Mouse (Mus musculus): ENCODE results near the gene Gm21149. TPM values are rescaled to one million over a fixed set of nuclear protein-coding genes. Genes with fewer than 3 reads are reported as not detected.
"Not testable (repeated sequence)": the region's sequence is repeated elsewhere in the genome, so short reads cannot be mapped to it uniquely, and the experiment has no call there.

The Gm21149 gene
- total RNA-seq (2022): not detected

GRCm38 (mm10) chr5:15476423-15476822 is at the start of gene Gm21149:
Gm21149 (minus strand) TSS chr5:15476523.
- not testable (repeated sequence) for DNase-seq (ENCODE audit: low spot score)

- DNase-seq (ENCODE audit: low spot score): not testable (repeated sequence)
Observed at GRCm38 (mm10) chr5:15522470-15522869, 46.1 kb upstream of the Gm21149 start.

DNA sequence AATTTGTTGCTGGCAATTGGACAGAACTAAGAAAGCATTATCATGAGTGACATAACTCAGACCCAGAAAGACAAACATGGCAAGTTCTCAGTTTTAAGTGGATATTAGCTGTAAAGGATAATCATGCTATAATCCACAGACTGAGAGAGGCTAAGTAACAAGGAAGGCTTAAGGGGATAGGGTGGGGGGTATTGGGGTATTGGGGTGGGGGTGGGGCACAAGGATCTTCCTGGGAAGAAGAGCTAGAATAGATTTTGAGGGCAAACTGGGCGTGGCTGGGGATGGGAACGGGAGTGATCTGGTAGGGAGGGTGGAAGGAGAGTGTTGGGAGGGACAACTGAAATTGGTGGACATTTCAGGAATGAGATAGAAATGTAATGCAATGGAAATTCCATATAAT is 45.7 kb upstream of the Gm21149 start:
- DNase-seq (ENCODE audit: low spot score): not testable (repeated sequence)

GRCm38 (mm10) chr5:15520418-15520817 is 44.1 kb upstream of the Gm21149 start:
- DNase-seq (ENCODE audit: low spot score): not testable (repeated sequence)

- DNase-seq (ENCODE audit: low spot score): not testable (repeated sequence)
Observed at GRCm38 (mm10) chr5:15517150-15517549, 40.8 kb upstream of the Gm21149 start.

DNA sequence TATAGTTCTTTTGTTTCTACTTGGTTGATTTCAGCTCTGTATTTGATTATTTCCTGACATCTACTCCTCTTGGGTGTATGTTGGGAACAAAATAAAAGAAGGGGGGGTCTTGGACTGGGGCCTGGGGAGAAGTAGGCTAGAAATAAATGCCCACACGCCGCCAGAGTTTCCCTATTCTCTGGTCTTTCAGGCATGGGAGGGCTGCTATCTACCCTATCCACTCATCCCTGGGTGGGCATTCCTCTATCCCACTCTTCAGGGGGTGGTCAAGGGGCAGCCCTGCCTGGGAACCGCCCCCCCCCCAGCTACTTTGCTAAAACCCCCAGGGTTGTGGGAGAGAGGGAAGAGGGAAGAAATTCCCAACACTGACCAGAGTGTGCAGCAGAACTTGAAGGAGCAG is 35.9 kb upstream of the Gm21149 start:
- DNase-seq (ENCODE audit: low spot score): not testable (repeated sequence)

DNA sequence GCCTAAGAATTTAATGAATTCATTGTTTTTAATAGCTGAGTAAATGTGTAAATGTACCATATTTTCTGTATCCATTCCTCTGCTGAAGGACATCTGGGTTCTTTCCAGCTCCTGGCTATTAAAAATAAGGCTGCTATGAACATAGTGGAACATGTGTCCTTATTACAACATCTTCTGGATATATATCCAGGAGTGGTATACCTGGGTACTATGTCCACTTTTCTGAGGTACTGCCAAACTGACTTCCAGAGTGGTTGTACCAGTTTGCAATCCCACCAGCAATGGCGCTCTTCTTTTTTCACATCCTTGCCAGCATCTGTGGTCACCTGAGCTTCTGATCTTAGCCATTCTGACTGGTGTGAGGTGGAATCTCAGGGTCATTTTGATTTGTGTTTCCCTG is 33.6 kb upstream of the Gm21149 start:
- not testable (repeated sequence) for DNase-seq (ENCODE audit: low spot score)

DNA sequence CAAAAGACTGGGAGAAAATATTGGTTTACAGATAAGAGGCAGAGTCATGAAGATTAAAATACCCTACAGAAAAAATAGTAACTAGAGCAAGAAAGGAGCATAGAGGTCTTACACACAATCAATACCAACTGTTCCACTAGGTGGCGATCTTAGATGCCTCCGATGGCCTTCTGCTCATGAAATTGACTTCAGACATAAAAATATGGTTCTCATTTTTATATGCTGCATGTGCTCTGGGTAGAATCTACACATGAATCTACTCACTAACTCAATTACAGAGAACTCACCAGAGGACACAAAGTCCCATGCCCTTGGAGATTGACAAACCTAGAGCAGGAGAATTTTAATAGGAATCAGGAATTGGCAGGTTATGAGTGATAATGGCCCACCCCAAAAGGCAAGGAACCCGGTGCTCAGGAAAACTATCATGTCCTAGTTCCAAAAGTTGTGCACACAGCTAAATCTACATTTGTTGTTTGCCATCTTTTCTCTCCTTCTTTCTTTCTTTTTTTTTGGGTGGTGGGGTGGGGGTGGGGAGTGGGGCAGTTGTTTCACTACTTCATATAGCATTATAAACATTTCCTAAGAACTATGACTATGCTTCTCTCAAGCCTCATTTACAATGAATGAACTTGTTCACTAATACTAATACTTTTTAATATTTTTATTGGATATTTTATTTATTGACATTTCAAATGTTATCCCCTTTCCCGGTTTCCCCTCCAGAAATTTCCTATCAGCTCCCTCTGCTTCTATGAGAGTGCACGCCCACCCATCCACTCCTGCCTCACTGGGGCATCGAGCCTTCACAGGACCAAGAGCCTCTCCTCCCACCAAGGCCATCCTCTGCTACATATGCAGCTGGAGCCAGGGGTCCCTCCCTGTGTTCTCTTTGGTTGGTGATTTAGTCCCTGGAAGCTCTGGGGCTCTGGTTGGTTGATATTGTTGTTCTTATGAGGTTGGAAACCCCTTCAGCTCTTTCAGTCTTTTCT is 32.4 kb upstream of the Gm21149 start:
- DNase-seq (ENCODE audit: low spot score): not testable (repeated sequence)

DNA sequence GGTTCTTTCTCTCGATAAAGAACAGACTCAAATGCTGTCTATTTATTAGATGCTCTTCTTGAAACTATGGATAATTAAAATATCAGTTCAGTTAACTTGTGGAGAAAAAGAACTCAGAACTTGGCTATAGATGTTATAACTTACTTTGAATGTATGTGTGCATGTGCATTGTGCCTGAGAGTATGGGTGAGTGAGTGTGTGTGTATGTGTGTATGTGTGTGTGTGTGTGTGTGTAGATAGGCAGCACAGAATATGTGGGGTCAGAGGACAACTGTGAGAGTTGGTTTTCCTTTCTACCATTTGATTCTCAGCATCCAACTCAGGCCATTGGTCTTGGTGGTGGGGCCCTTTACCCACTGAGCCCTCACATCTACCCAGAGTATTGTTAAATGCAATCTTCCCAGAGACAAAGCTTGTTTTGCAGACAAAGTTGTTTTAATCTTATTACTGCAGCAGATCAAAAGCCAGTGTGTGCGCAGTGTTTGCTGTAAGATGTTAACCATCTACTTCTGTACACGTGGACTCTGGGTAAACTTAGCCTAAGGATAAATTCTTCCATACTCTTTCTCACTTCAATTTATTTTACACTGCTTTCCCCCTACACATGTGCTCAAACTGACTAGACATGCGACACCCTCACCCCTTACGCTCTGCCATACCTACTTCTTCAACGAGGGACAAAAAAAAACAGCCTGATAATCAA is 31.6 kb upstream of the Gm21149 start:
- not testable (repeated sequence) for DNase-seq (ENCODE audit: low spot score)

GRCm38 (mm10) chr5:15507309-15507619 is 30.9 kb upstream of the Gm21149 start:
- no peak for DNase-seq (ENCODE audit: low spot score)

GRCm38 (mm10) chr5:15506575-15507308 is 30.4 kb upstream of the Gm21149 start:
- no peak for DNase-seq (ENCODE audit: low spot score)

GRCm38 (mm10) chr5:15498774-15499400 is 22.6 kb upstream of the Gm21149 start:
- not testable (repeated sequence) for DNase-seq (ENCODE audit: low spot score)

- DNase-seq (ENCODE audit: low spot score): not testable (repeated sequence)
Observed at GRCm38 (mm10) chr5:15498350-15498749, 22.0 kb upstream of the Gm21149 start.

DNA sequence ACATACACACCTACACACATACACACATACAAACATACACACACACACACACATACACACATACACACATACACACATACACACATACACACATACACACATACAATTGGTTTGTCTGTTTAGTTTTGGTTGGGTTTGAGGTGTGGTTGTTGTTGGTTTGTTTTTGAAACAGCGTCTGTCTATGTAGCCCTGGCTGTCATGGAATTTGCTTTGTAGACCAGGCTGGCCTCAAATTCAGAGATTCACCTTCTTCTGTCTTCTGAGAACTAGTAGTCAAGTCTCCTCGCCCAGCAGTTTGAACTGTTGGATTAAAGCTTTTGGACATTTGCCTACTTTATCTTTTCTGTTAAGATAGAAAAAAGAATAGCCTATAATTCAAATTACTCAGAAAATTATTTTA is 14.6 kb upstream of the Gm21149 start:
- not testable (repeated sequence) for DNase-seq (ENCODE audit: low spot score)

DNA sequence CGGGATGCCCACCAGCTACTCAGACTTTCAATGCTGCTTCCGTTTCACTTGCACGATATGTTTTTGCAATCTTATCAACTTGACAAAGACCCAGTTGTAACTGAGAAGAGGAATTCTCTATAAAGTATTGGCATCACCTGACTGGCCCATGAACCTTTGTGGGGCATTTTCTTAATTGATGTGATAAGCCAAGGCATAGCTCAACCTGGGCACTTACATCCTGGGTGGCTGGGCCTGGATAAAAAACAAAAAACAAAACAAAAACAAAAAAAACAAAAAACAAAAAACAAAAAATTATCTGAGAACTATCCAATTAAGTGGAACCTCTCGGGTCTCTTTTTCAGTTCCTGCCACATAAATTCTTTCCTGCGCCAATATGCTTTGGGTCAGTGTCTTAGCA is 12.4 kb upstream of the Gm21149 start:
- DNase-seq (ENCODE audit: low spot score): no peak

- DNase-seq (ENCODE audit: low spot score): not testable (repeated sequence)
Observed at GRCm38 (mm10) chr5:15484616-15485015, 8.3 kb upstream of the Gm21149 start.

DNA sequence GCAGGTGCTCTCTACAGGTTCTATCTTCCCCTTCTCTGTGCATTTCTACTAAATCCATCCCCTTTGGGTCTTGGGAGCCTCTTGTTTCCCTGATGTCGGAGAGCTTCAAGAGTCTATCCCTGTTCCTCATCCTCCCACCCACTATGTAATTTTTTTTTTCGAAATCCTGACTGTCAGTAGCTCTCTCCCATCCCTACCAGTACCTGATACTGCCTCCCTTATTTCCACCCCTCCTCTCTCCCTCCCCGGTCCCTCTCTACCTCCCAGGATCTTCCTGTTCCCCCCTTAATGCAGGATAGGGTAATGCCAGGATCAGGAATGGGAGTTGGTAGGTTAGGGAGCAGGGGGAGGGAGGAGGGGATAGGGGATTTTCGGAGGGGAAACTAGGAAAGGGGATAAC is 7.3 kb upstream of the Gm21149 start:
- DNase-seq (ENCODE audit: low spot score): not testable (repeated sequence)

DNA sequence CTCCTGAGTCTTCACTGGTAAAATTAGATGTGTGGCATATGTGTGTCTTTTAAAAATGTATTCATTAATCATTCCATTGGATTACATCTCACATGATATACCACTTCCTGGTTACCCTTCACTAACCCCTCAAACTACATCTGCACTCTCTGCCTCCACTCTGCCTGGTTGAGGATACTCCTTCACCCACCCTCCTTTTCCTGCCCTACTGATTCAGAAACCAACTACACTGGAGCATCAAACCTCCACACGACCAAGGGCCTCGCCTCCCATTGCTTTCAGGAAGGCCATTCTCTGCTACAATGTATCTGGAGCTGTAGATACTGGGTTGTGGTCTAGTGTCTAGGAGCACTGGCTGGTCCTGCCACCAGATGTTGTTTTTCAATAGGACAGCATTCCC is 6.5 kb upstream of the Gm21149 start:
- not testable (repeated sequence) for DNase-seq (ENCODE audit: low spot score)

GRCm38 (mm10) chr5:15470141-15470540 is 6.2 kb downstream of the Gm21149 start:
- not testable (repeated sequence) for DNase-seq (ENCODE audit: low spot score)

- DNase-seq (ENCODE audit: low spot score): not testable (repeated sequence)
Observed at GRCm38 (mm10) chr5:15467768-15468167, 8.6 kb downstream of the Gm21149 start.

DNA sequence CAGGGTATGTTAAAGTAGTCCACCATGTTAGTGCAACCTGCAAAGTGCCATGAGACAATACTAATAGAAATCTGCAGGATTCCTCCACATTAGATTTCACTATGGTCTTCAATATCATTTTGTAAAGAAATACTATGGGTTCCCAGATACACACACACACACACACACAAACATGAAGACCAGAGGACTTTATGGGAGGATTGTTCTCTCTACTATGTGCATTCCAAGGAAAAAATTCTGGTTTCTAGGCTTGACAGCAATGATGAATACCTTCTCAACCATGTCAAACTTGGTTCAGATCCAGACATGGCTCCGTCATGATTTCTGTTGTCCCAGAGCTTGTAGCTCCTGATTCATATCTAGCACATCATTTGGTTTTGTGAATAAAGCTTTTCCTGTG is 10.1 kb downstream of the Gm21149 start:
- not testable (repeated sequence) for DNase-seq (ENCODE audit: low spot score)

All from heart, adult 8-10 months (tissue).